Mouse (Mus musculus) stomach, postnatal 0 days (tissue): ENCODE measurements at regions not wholly inside any gene's neighbourhood (a gene's known extent, or its start where the extent isn't known, plus 50 kb on each side); places are given as distances from the start of the nearest gene placed in this dataset.

Source experiments
- CTCF ChIP-seq: IDR thresholded peaks from 2 replicates; pipeline ENCODE4 v1.5.1; 2016; ENCODE audit warnings: antibody characterized with exemption, low read depth, mild to moderate bottlenecking, moderate library complexity
- EP300 ChIP-seq: optimal IDR thresholded peaks from 2 replicates; pipeline ENCODE3; 2016; ENCODE audit warnings: antibody characterized with exemption

DNA sequence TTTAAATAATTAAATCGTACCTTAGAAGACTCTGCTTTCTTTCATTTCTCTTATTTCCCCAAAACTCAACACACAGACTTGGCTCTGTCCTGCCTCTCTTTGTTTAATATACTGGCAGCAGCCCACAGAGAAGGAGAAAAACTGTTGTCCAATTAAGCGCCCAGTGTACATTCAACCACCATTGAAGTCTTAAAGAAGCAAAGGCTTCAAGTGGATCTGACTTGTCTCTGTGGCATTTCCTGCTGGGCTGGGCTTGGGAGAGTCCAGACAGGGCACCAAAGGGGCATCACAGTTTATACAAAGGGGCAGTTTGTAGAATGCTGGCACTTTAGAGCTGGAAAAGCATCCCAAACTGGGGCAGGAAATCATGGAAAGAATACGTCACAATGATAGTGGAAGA lies 340.9 kb upstream of the Pik3r1 start:
- TF ChIP-seq CTCF (no peak), EP300 (no peak)
